Comparison of ENCODE assay signal across 13 mouse cellular contexts in the genomic region with DNA sequence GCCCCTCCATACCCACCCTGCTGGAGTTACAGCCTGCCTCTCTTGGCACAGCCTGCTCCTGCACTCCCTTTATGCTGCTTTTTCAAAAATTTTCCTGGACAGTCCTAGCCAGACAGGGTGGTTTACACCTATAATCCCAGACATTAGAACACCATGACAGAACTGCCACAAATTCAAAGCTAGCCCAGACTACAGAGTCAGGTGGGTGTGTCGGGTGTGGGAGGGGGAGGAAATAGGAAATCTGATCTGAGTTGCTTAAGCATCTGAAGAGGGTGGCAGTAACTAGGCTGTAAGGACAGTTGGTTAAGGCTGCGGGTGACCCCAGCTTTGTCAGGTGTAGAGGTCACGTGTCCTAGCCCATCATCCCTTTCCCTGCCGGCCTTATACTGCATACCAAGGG. TPM values are rescaled to one million over a fixed set of nuclear protein-coding genes. Genes with fewer than 3 reads are reported as not detected.
DNase-seq lines count a peak whose midpoint lies in the region; ATAC-seq and TF ChIP-seq lines count a peak whose summit lies in the region.
"Had no signal": no experiment of that assay in that cellular context is flagged by ENCODE, and none has a peak within 500 bp of the region (broad histone marks: within the 10 kb centered on the region; RNA-seq: fewer than 3 reads in every experiment).

No protein-coding gene starts in this region.

- ATAC-seq in intestine, embryonic 15.5 days: peak; percentile 21; the same call in 1 of the 2 replicates
- ATAC-seq in intestine, postnatal 0 days: no peak
- ATAC-seq in common myeloid progenitor, adult 5-6 weeks (replicated peaks; ENCODE audit: low read depth, poor library complexity, severe bottlenecking): 0 out of 2 replicates have a peak, but pooled peaks have one; percentile 41
- 0 out of 2 replicates have a peak, but pooled peaks have one; percentile 38 for ATAC-seq in midbrain, postnatal 0 days (ENCODE audit: low FRiP score)
- ATAC-seq: hindbrain, embryonic 16.5 days had no signal

- H3K9me3 ChIP-seq in intestine, embryonic 15.5 days: no peaks in the 10 kb centered on the region
- H3K9me3 ChIP-seq in intestine, postnatal 0 days (ENCODE audit: control insufficient read depth): no peaks in the 10 kb centered on the region
- no peaks in the 10 kb centered on the region for H3K9me3 ChIP-seq in midbrain, postnatal 0 days (ENCODE audit: low read length)
- H3K9me3 ChIP-seq: neural tube, embryonic 12.5 days had no signal

- 53% methylated on average over 4 of the region's 4 CpGs for WGBS in intestine, embryonic 15.5 days
- 53% methylated on average over 4 of the region's 4 CpGs for WGBS in intestine, postnatal 0 days
- 42% methylated on average over 4 of the region's 4 CpGs for WGBS in thymus, adult 2 months
- WGBS in midbrain, postnatal 0 days: 65% methylated on average over 4 of the region's 4 CpGs

- H3K36me3 ChIP-seq in intestine, embryonic 15.5 days: no peaks in the 10 kb centered on the region
- H3K36me3 ChIP-seq in intestine, postnatal 0 days (ENCODE audit: control insufficient read depth, insufficient read depth): peaks cover 7% of the 10 kb centered on the region; the same call in 1 of the 2 replicates
- H3K36me3 ChIP-seq in thymus, adult 2 months (ENCODE audit: control insufficient read depth, insufficient read depth, low read length): no peaks in the 10 kb centered on the region
- no peaks in the 10 kb centered on the region for H3K36me3 ChIP-seq in midbrain, postnatal 0 days (ENCODE audit: insufficient read depth, low read length)

- H3K27me3 ChIP-seq in intestine, embryonic 15.5 days (replicated peaks): no peaks in the 10 kb centered on the region
- H3K27me3 ChIP-seq in intestine, postnatal 0 days (replicated peaks; ENCODE audit: control insufficient read depth, insufficient read depth, low read length): no peaks in the 10 kb centered on the region
- H3K27me3 ChIP-seq in thymus, adult 2 months (ENCODE audit: control insufficient read depth, insufficient read depth, low read length): no peaks in the 10 kb centered on the region
- no peaks in the 10 kb centered on the region for H3K27me3 ChIP-seq in midbrain, postnatal 0 days (ENCODE audit: insufficient read depth, low read length)
- H3K27me3 ChIP-seq: neural tube, embryonic 12.5 days had no signal

- H3K9ac ChIP-seq in intestine, embryonic 15.5 days: no peak overlapping the region
- no peak overlapping the region for H3K9ac ChIP-seq in intestine, postnatal 0 days (ENCODE audit: low read depth, low read length)
- H3K9ac ChIP-seq in midbrain, postnatal 0 days (replicated peaks; ENCODE audit: low read length, poor library complexity, severe bottlenecking): no peak overlapping the region; the same call in 1 of the 2 replicates
- H3K9ac ChIP-seq: neural tube, embryonic 12.5 days had no signal

- H3K27ac ChIP-seq in intestine, embryonic 15.5 days: no peak overlapping the region
- H3K27ac ChIP-seq in intestine, postnatal 0 days (ENCODE audit: low read depth, low read length): no peak overlapping the region
- no peak overlapping the region for H3K27ac ChIP-seq in thymus, adult 2 months (ENCODE audit: control insufficient read depth, insufficient read depth, low read length)
- H3K27ac ChIP-seq in midbrain, postnatal 0 days (ENCODE audit: low read depth, low read length): no peak overlapping the region
- H3K27ac ChIP-seq: gastrocnemius, adult 2 months; neural tube, embryonic 12.5 days had no signal

- H3K4me3 ChIP-seq in intestine, embryonic 15.5 days (replicated peaks): no peak overlapping the region
- no peak overlapping the region for H3K4me3 ChIP-seq in intestine, postnatal 0 days (ENCODE audit: low read depth, low read length)
- H3K4me3 ChIP-seq in thymus, adult 2 months (ENCODE audit: control insufficient read depth, insufficient read depth, low read length): no peak overlapping the region
- no peak overlapping the region for H3K4me3 ChIP-seq in midbrain, postnatal 0 days (ENCODE audit: low read depth, low read length)
- H3K4me3 ChIP-seq: gastrocnemius, adult 2 months; neural tube, embryonic 12.5 days had no signal

- TF ChIP-seq CTCF in intestine, postnatal 0 days (IDR thresholded peaks at IDR 0.05; ENCODE audit: low read depth): no peak
- TF ChIP-seq CTCF in thymus, adult 2 months (IDR thresholded peaks at IDR 0.05; ENCODE audit: borderline replicate concordance, control insufficient read depth, extremely low read depth, insufficient read depth, low read length, poor library complexity): no peak
- no peak for TF ChIP-seq CTCF in midbrain, postnatal 0 days (IDR thresholded peaks at IDR 0.05)

- peak; percentile 54 for DNase-seq in thymus, postnatal 14 days
- DNase-seq in thymus, adult 2 months: no peak
- DNase-seq in midbrain, postnatal 0 days (ENCODE audit: low spot score): no peak
- DNase-seq in adrenal gland, postnatal 36 days: no peak
- no peak for DNase-seq in adrenal gland, adult 18-20 months (ENCODE audit: low spot score in 2 of 2)
- DNase-seq: adrenal gland, adult 8-10 months; gastrocnemius, adult 2 months; layer of hippocampus, adult 9-11 months had no signal

- peaks cover 8% of the 10 kb centered on the region for H3K4me1 ChIP-seq in intestine, embryonic 15.5 days (replicated peaks)
- 0 out of 2 replicates have a peak, but pooled peaks cover 7% of the 10 kb centered on the region for H3K4me1 ChIP-seq in intestine, postnatal 0 days (replicated peaks; ENCODE audit: control insufficient read depth, insufficient read depth, low read length)
- peaks cover 63% of the 10 kb centered on the region for H3K4me1 ChIP-seq in thymus, adult 2 months (replicated peaks; ENCODE audit: control insufficient read depth, insufficient read depth, low read length)
- 0 out of 2 replicates have a peak, but pooled peaks cover 3% of the 10 kb centered on the region for H3K4me1 ChIP-seq in midbrain, postnatal 0 days (ENCODE audit: insufficient read depth, low read length)
- H3K4me1 ChIP-seq: neural tube, embryonic 12.5 days had no signal

- H3K4me2 ChIP-seq in intestine, embryonic 15.5 days (replicated peaks): no peak overlapping the region
- H3K4me2 ChIP-seq in intestine, postnatal 0 days (replicated peaks; ENCODE audit: low read depth): no peak overlapping the region
- H3K4me2 ChIP-seq in midbrain, postnatal 0 days (ENCODE audit: low read depth, low read length, poor library complexity, severe bottlenecking): no peak overlapping the region
- H3K4me2 ChIP-seq: neural tube, embryonic 12.5 days had no signal

- no peak for TF ChIP-seq POLR2A in thymus, adult 2 months (IDR thresholded peaks at IDR 0.05; ENCODE audit: control insufficient read depth, extremely low read depth, insufficient read depth, low read length, poor library complexity)

RNA-seq across cellular contexts. Expression of gene C1qtnf9, which starts 40.8 kb away (rescaled TPM):
- 1.3 and 2.0 TPM in 2 replicates for polyA plus RNA-seq in intestine, embryonic 15.5 days (2015; fragmentation: Nextera tagmentation; extraction: Ambion mirVana)
- polyA plus RNA-seq in intestine, postnatal 0 days (2015; fragmentation: Nextera tagmentation; extraction: Ambion mirVana): 1.4 and 1.6 TPM in 2 replicates
- 2.7 and 4.1 TPM in 2 replicates for polyA plus RNA-seq in thymus, adult 2 months (2012; rRNA removed)
- not detected in 2 replicates for total RNA-seq in common myeloid progenitor, adult 5-6 weeks (2017)
- total RNA-seq in midbrain, postnatal 0 days (2014; rRNA removed): 0.11 and 0.28 TPM in 2 replicates
- polyA plus RNA-seq in midbrain, postnatal 0 days (2015; fragmentation: Nextera tagmentation; extraction: Ambion mirVana): 0.10 TPM in 1 of 2 replicates, not detected in the other
- 1 to 10 TPM; 5.5 to 5.9 TPM for total RNA-seq in adrenal gland, postnatal 36 days (2021)
- total RNA-seq in adrenal gland, adult 18-20 months (2021): 1 to 10 TPM; 2.4 to 6.8 TPM

RNA-seq across cellular contexts. Expression of gene Mipep, which starts 57.2 kb away (rescaled TPM):
- polyA plus RNA-seq in intestine, embryonic 15.5 days (2015; fragmentation: Nextera tagmentation; extraction: Ambion mirVana): 20.5 and 22.1 TPM in 2 replicates
- polyA plus RNA-seq in intestine, postnatal 0 days (2015; fragmentation: Nextera tagmentation; extraction: Ambion mirVana): 6.7 and 7.0 TPM in 2 replicates
- 10.3 and 13.7 TPM in 2 replicates for polyA plus RNA-seq in thymus, adult 2 months (2012; rRNA removed)
- 21.7 and 24.5 TPM in 2 replicates for total RNA-seq in common myeloid progenitor, adult 5-6 weeks (2017)
- 23.6 and 32.1 TPM in 2 replicates for total RNA-seq in midbrain, postnatal 0 days (2014; rRNA removed)
- polyA plus RNA-seq in midbrain, postnatal 0 days (2015; fragmentation: Nextera tagmentation; extraction: Ambion mirVana): 16.7 and 17.1 TPM in 2 replicates
- total RNA-seq in adrenal gland, postnatal 36 days (2021): 10 to 100 TPM; 37.9 to 43.6 TPM
- total RNA-seq in adrenal gland, adult 18-20 months (2021): 10 to 100 TPM; 39.0 to 50.0 TPM
